Mouse (Mus musculus) neural tube, embryonic 14.5 days (tissue): ENCODE measurements at regions not wholly inside any gene's neighbourhood (a gene's known extent, or its start where the extent isn't known, plus 50 kb on each side); places are given as distances from the start of the nearest gene placed in this dataset.

ENCODE experiments used
- ATAC-seq: fragments of 200-750 bp; cut with Nextera tagmentation; 2 replicates; pipeline ENCODE4 v1.8.0; 2017; ENCODE audit warnings: low read depth, mild to moderate bottlenecking, moderate TSS enrichment, moderate library complexity
- H3K27ac ChIP-seq: fragments of 300-500 bp; sonication (generic); 2 replicates; pipeline ENCODE4 v1.5.1; 2014; ENCODE audit warnings: low read depth, mild to moderate bottlenecking, control low read depth, low read length, moderate library complexity, mixed read lengths
- H3K27me3 ChIP-seq: fragments of 300-500 bp; sonication (generic); 2 replicates; pipeline ENCODE4 v1.6.1; 2014; ENCODE audit warnings: low read length; ENCODE audit not compliant: control insufficient read depth, insufficient read depth
- H3K36me3 ChIP-seq: fragments of 300-500 bp; sonication (generic); 2 replicates; pipeline ENCODE4 v1.6.1; 2014; ENCODE audit warnings: low read length, mixed read lengths; ENCODE audit not compliant: control insufficient read depth, insufficient read depth
- H3K4me1 ChIP-seq: fragments of 300-500 bp; sonication (generic); 2 replicates; pipeline ENCODE4 v1.6.1; 2014; ENCODE audit warnings: low read length; ENCODE audit not compliant: control insufficient read depth, insufficient read depth
- H3K4me2 ChIP-seq: fragments of 300-500 bp; sonication (generic); 2 replicates; pipeline ENCODE4 v1.6.1; 2014; ENCODE audit warnings: mild to moderate bottlenecking, low read depth, low read length, control low read depth
- H3K4me3 ChIP-seq: fragments of 300-500 bp; sonication (generic); 2 replicates; pipeline ENCODE4 v1.5.1; 2014; ENCODE audit warnings: low read depth, low read length, control low read depth, mixed read lengths
- H3K9ac ChIP-seq: fragments of 300-500 bp; sonication (generic); replicated peaks from 2 replicates; pipeline ENCODE4 v1.6.1; 2014; ENCODE audit warnings: low read depth, mild to moderate bottlenecking, control low read depth, low read length, mixed read lengths
- H3K9me3 ChIP-seq: fragments of 300-500 bp; sonication (generic); 2 replicates; pipeline ENCODE4 v1.6.1; 2016; ENCODE audit warnings: low read length; ENCODE audit not compliant: control insufficient read depth
- WGBS: fragments of 180-500 bp; shearing (Covaris S2); extraction: QIAGEN DNeasy Blood & Tissue Kit; methylation state at CpG from one replicate; pipeline ENCODE4 v1.1.7; 2014; 5-methylcytosine and 5-hydroxymethylcytosine counted together

DNA sequence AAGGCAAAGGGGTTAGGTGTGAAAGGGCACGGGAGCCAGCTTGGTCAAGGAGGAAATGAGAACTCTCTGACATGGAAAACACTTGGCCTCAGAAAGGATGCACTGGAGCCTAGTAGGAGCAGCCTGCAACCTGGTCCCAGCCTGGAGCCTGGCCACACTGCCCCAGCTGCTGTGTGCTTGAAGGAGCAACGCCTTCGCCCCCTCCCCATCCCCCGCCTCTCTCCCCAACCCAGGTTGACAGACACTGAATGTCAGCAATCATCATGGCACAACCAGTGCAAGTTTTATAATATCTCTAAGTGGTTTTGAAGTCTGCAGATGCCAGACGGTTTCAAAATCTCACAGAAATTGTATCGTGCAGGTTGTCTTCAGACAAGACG lies 417.6 kb downstream of the Cmpk2 start:
- H3K4me2 ChIP-seq, result no peak overlapping the region
- no peak overlapping the region for H3K4me3 ChIP-seq
- WGBS, result 62% methylated on average over 7 of the region's 7 CpGs
- H3K36me3 ChIP-seq, result no peaks in the 10 kb centered on the region
- H3K27ac ChIP-seq, result peak overlapping the region; percentile 79
- no peaks in the 10 kb centered on the region for H3K9me3 ChIP-seq
- H3K9ac ChIP-seq, result no peak overlapping the region
- H3K4me1 ChIP-seq, result peaks cover 36% of the 10 kb centered on the region; the same call in 1 of the 2 replicates
- ATAC-seq, result peak; percentile 22; the same call in 1 of the 2 replicates
- no peaks in the 10 kb centered on the region for H3K27me3 ChIP-seq

DNA sequence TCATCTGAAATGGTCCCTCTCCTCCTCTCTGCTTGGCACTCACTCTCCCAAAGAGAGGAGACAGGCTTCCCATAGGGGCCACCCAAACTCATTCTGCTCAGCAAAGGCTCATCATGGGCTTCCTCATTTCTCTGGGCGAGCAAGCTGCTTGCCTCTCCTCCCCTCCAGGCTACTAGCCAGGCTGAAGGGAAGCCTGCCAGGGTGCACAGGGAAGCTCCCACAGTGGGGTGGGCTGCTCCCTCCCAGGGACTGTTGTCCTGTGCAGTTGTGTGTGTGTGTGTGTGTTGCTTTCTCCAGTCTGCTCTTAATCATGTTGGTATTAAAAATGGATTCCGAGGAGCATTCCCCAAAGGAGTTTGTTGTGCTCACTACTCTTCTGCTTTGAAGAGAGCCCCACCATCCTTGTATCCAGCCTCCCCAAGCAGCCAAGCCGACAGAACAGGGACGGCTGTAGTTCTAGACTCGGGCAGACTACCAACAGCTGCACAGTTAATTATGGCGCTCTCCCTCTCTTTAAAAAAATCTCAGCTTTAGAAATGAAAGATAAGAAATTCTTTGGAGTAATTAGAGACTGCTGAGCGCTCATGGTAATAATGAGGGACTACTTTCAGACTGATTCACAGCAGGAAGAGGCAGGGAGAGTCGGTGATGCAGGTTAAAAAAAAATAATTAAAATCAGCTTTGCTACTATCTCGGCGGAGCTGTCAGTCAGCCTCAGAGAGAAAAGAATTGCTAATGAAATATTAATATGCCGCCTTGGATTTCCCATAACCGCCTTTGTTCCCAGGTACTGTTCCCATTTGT lies 417.0 kb downstream of the Cmpk2 start:
- H3K4me1 ChIP-seq, result peaks cover 36% of the 10 kb centered on the region; the same call in 1 of the 2 replicates
- H3K9ac ChIP-seq, result peak overlapping the region; percentile 25; the same call in 1 of the 2 replicates
- WGBS, result 23% methylated on average over 12 of the region's 12 CpGs
- H3K36me3 ChIP-seq, result no peaks in the 10 kb centered on the region
- H3K9me3 ChIP-seq, result no peaks in the 10 kb centered on the region
- H3K27ac ChIP-seq, result peak overlapping the region; percentile 79
- H3K4me3 ChIP-seq, result no peak overlapping the region
- ATAC-seq, result peak; percentile 65
- peak overlapping the region; percentile 14; the same call in 1 of the 2 replicates for H3K4me2 ChIP-seq
- H3K27me3 ChIP-seq, result no peaks in the 10 kb centered on the region

- H3K27ac ChIP-seq, result peak overlapping the region; percentile 58; the same call in 1 of the 2 replicates
Observed at GRCm38 (mm10) chr12:26885083-26885482, 416.1 kb downstream of the Cmpk2 start.

GRCm38 (mm10) chr12:26884156-26884555 lies 415.2 kb downstream of the Cmpk2 start:
- no peak overlapping the region for H3K9ac ChIP-seq
- peaks cover 36% of the 10 kb centered on the region; the same call in 1 of the 2 replicates for H3K4me1 ChIP-seq
- H3K4me3 ChIP-seq, result no peak overlapping the region
- H3K36me3 ChIP-seq, result no peaks in the 10 kb centered on the region
- no peaks in the 10 kb centered on the region for H3K27me3 ChIP-seq
- 13% methylated on average over 5 of the region's 5 CpGs for WGBS
- no peaks in the 10 kb centered on the region for H3K9me3 ChIP-seq
- peak; percentile 36; the same call in 1 of the 2 replicates for ATAC-seq
- 0 out of 2 replicates have a peak overlapping the region, but pooled peaks have one; percentile 24 for H3K27ac ChIP-seq
- no peak overlapping the region for H3K4me2 ChIP-seq

More at GRCm38 (mm10) chr12:26885083-26885482, 416.1 kb downstream of the Cmpk2 start:
- no peaks in the 10 kb centered on the region for H3K36me3 ChIP-seq
- ATAC-seq, result no peak; the same call in 1 of the 2 replicates
- H3K4me3 ChIP-seq, result no peak overlapping the region
- no peaks in the 10 kb centered on the region for H3K27me3 ChIP-seq
- H3K9me3 ChIP-seq, result no peaks in the 10 kb centered on the region
- peaks cover 36% of the 10 kb centered on the region; the same call in 1 of the 2 replicates for H3K4me1 ChIP-seq
- no peak overlapping the region; the same call in 1 of the 2 replicates for H3K4me2 ChIP-seq
- no peak overlapping the region for H3K9ac ChIP-seq
- WGBS, result 25% methylated on average over 3 of the region's 3 CpGs

- Histone ChIP-seq H3K27ac (peak overlapping the region; percentile 49; the same call in 1 of the 2 replicates), H3K9ac (no peak overlapping the region), H3K4me2 (no peak overlapping the region), H3K4me1 (peaks cover 10% of the 10 kb centered on the region), H3K27me3 (no peaks in the 10 kb centered on the region), H3K9me3 (no peaks in the 10 kb centered on the region), H3K36me3 (no peaks in the 10 kb centered on the region), H3K4me3 (no peak overlapping the region)
- 21% methylated on average over 2 of the region's 2 CpGs for WGBS
- ATAC-seq, result peak; percentile 83
Observed at GRCm38 (mm10) chr12:26877691-26878121, 408.7 kb downstream of the Cmpk2 start.

GRCm38 (mm10) chr12:26877284-26877683 lies 408.3 kb downstream of the Cmpk2 start:
- no peaks in the 10 kb centered on the region for H3K27me3 ChIP-seq
- no peaks in the 10 kb centered on the region for H3K36me3 ChIP-seq
- H3K4me3 ChIP-seq, result no peak overlapping the region
- peak overlapping the region; percentile 49; the same call in 1 of the 2 replicates for H3K27ac ChIP-seq
- no peak overlapping the region for H3K4me2 ChIP-seq
- whole genome bisulfite sequencing, result 43% methylated on average over 3 of the region's 3 CpGs
- no peaks in the 10 kb centered on the region for H3K9me3 ChIP-seq
- H3K4me1 ChIP-seq, result peaks cover 10% of the 10 kb centered on the region
- no peak overlapping the region for H3K9ac ChIP-seq
- no peak for ATAC-seq

DNA sequence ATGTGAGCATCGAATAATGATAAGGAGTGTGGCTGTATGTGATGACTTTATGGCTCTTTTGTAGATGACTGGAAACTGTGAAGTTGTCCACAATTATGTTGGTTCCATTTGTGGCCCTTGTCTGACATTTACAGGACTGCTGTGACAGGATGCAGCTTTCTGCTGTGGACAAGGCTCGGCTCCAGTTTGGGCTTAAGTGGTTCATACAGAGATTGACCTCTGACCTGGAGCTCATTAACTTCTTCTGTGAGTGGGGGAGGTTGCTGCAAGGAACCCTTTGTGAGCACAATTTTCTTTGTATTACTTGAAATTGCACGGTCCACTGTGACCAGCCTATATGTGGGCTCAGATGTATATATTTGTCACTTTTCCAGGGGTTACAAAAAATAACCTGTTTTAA lies 403.5 kb downstream of the Cmpk2 start:
- Histone ChIP-seq H3K9ac (no peak overlapping the region), H3K4me2 (no peak overlapping the region), H3K36me3 (no peaks in the 10 kb centered on the region), H3K27ac (no peak overlapping the region), H3K9me3 (no peaks in the 10 kb centered on the region), H3K4me3 (no peak overlapping the region), H3K27me3 (no peaks in the 10 kb centered on the region), H3K4me1 (peaks cover 2% of the 10 kb centered on the region)
- WGBS, result 29% methylated on average over 3 of the region's 3 CpGs
- ATAC-seq, result no peak

GRCm38 (mm10) chr12:26867731-26868130 lies 398.7 kb downstream of the Cmpk2 start:
- no peak for ATAC-seq
- 57% methylated on average over 6 of the region's 6 CpGs for WGBS
- H3K4me2 ChIP-seq, result no peak overlapping the region
- no peaks in the 10 kb centered on the region for H3K4me1 ChIP-seq
- no peak overlapping the region for H3K9ac ChIP-seq
- H3K27ac ChIP-seq, result no peak overlapping the region
- no peaks in the 10 kb centered on the region for H3K36me3 ChIP-seq
- H3K9me3 ChIP-seq, result no peaks in the 10 kb centered on the region
- no peaks in the 10 kb centered on the region for H3K27me3 ChIP-seq
- H3K4me3 ChIP-seq, result no peak overlapping the region

DNA sequence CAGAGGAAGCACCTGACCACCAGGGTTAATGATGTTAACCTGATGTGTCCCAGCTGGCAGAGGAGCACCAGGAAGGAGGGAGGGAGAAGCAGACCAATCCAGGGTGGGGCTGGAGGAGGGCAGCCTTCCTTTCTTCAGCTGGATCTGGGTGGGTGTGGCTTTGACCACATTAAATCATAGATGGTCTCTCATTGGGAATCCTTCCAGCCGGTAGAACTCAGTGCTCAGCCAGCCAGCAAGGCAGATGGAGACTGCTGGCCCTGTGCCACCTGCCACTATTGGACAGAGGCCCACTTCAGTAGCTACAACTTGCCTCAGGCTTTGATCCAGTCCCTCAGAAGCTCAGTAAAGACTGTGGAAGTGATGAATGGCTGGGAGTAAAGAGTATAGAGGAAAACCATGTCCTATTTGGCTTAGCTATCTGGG lies 386.1 kb downstream of the Cmpk2 start:
- H3K4me2 ChIP-seq, result no peak overlapping the region
- H3K9ac ChIP-seq, result no peak overlapping the region
- 0% methylated on average over 1 of the region's 1 CpGs for WGBS
- H3K27ac ChIP-seq, result no peak overlapping the region
- H3K4me1 ChIP-seq, result no peaks in the 10 kb centered on the region
- peak; percentile 86 for ATAC-seq
- H3K36me3 ChIP-seq, result no peaks in the 10 kb centered on the region
- H3K9me3 ChIP-seq, result no peaks in the 10 kb centered on the region
- H3K27me3 ChIP-seq, result no peaks in the 10 kb centered on the region
- H3K4me3 ChIP-seq, result no peak overlapping the region
